17 mouse cellular contexts compared by ENCODE assay signal in genomic region chr19:44329566-44329965, GRCm38 (mm10). TPM values are rescaled to one million over a fixed set of nuclear protein-coding genes. Genes with fewer than 3 reads are reported as not detected.
"Had no signal": no experiment of that assay in that cellular context is flagged by ENCODE, and none has a peak within 500 bp of the region (broad histone marks: within the 10 kb centered on the region; RNA-seq: fewer than 3 reads in every experiment).

No protein-coding gene starts in this region.

- H3K9ac ChIP-seq: lung, embryonic 15.5 days; midbrain, embryonic 13.5 days; midbrain, embryonic 15.5 days; neural tube, embryonic 12.5 days; stomach, embryonic 15.5 days had no signal

- H3K36me3 ChIP-seq: lung, embryonic 15.5 days; midbrain, embryonic 13.5 days; midbrain, embryonic 15.5 days; neural tube, embryonic 12.5 days; stomach, embryonic 15.5 days had no signal

- ATAC-seq: lung, postnatal 0 days; midbrain, embryonic 13.5 days; midbrain, embryonic 15.5 days had no signal

- H3K4me3 ChIP-seq: lung, embryonic 15.5 days; megakaryocyte, embryonic 14.5 days; midbrain, embryonic 13.5 days; midbrain, embryonic 15.5 days; neural tube, embryonic 12.5 days; stomach, embryonic 15.5 days had no signal

- DNase-seq: lung, adult 2 months; lung, postnatal 14 days; lung, postnatal 36 days; right cerebral cortex, postnatal 14 days; thymus, adult 2 months; thymus, postnatal 25 days; thymus, postnatal 4 days had no signal

- H3K27ac ChIP-seq: lung, embryonic 15.5 days; macrophage; midbrain, embryonic 13.5 days; midbrain, embryonic 15.5 days; neural tube, embryonic 12.5 days; stomach, embryonic 15.5 days; stomach, postnatal 0 days had no signal

- H3K27me3 ChIP-seq: lung, embryonic 15.5 days; midbrain, embryonic 13.5 days; midbrain, embryonic 15.5 days; neural tube, embryonic 12.5 days; stomach, embryonic 15.5 days had no signal

- H3K4me2 ChIP-seq: lung, embryonic 15.5 days; midbrain, embryonic 11.5 days; midbrain, embryonic 13.5 days; midbrain, embryonic 15.5 days; neural tube, embryonic 12.5 days; stomach, embryonic 15.5 days had no signal

- H3K9me3 ChIP-seq: lung, embryonic 15.5 days; midbrain, embryonic 15.5 days; stomach, embryonic 15.5 days had no signal

- H3K4me1 ChIP-seq: lung, embryonic 15.5 days; midbrain, embryonic 13.5 days; midbrain, embryonic 15.5 days; neural tube, embryonic 12.5 days; stomach, embryonic 15.5 days had no signal

RNA-seq across cellular contexts. Expression of gene Scd4, which starts 3.3 kb away (rescaled TPM):
- polyA plus RNA-seq: midbrain, embryonic 11.5 days had no signal
